Mouse (Mus musculus): ENCODE measurements around the gene Tm9sf4. TPM values are rescaled to one million over a fixed set of nuclear protein-coding genes. Genes with fewer than 3 reads are reported as not detected.

Tm9sf4 gene
- total RNA-seq, 2 experiments from 2014 or later: 114 to 123 TPM

- DNase-seq (ENCODE audit: low spot score in 2 of 2): no peak
- intact Hi-C loops (cut with DNase I): loop anchor here (2.0 to 5.0 kb wide), 2 partner anchors 78 to 105 kb away; partner anchors contain the start of genes Asxl1 and Tm9sf4
Measured at GRCm38 (mm10) chr2:153239860-153240480, 78.9 kb downstream of the Tm9sf4 start.

- peak in 1 of 2 experiments; percentile 17 for DNase-seq (ENCODE audit: low spot score in 2 of 2)
- intact Hi-C loops (cut with DNase I): loop anchor here (2.0 to 5.0 kb wide), 2 partner anchors 78 to 104 kb away; partner anchors contain the start of genes Asxl1 and Tm9sf4
Measured at GRCm38 (mm10) chr2:153240701-153241235, 79.7 kb downstream of the Tm9sf4 start.

GRCm38 (mm10) chr2:153241250-153242014, 80.3 kb downstream of the Tm9sf4 start, which contains the start of the genes Plagl2 and Pofut1:
Gene Plagl2 (minus strand): TSS chr2:153241426.
Gene Pofut1 (plus strand): TSS chr2:153241533.
- DNase-seq (ENCODE audit: low spot score in 2 of 2): peak; percentile 85 to 93

GRCm38 (mm10) chr2:153242156-153242555, 81.1 kb downstream of the Tm9sf4 start:
- no peak for DNase-seq (ENCODE audit: low spot score in 2 of 2)
- intact Hi-C loops (cut with DNase I): loop anchor here (5.0 kb wide), 1 partner anchor 80 kb away; the partner anchor contains the start of gene Tm9sf4

More at GRCm38 (mm10) chr2:153241250-153242014, 80.3 kb downstream of the Tm9sf4 start, which contains the start of the genes Plagl2 and Pofut1:
- intact Hi-C loops (cut with DNase I): loop anchor here (2.0 to 5.0 kb wide), 2 partner anchors 79 to 103 kb away; partner anchors contain the start of genes Asxl1 and Tm9sf4

- intact Hi-C loops (cut with DNase I): no loop called here
- DNase-seq (ENCODE audit: low spot score in 2 of 2): no peak
Measured at GRCm38 (mm10) chr2:153249751-153250150, 88.6 kb downstream of the Tm9sf4 start.

- DNase-seq (ENCODE audit: low spot score in 2 of 2): no peak
- intact Hi-C loops (cut with DNase I): no loop called here
Measured at GRCm38 (mm10) chr2:153256604-153257003, 95.5 kb downstream of the Tm9sf4 start.

GRCm38 (mm10) chr2:153259030-153259863, 98.1 kb downstream of the Tm9sf4 start:
- intact Hi-C loops (cut with DNase I): no loop called here
- no peak for DNase-seq (ENCODE audit: low spot score in 2 of 2)

Other genes with a start within 250 kb of the Tm9sf4 start
- gene Mylk2, start 250.0 kb upstream of the Tm9sf4 start, total RNA-seq (2021): not detected
- gene Foxs1, start 228.1 kb upstream of the Tm9sf4 start, total RNA-seq (2021): under 1 TPM; 0.49 to 0.50 TPM
- gene Dusp15, start 209.6 kb upstream of the Tm9sf4 start, total RNA-seq (2021): 10 to 100 TPM; 14.7 to 23.6 TPM
- gene Ttll9, start 198.8 kb upstream of the Tm9sf4 start, total RNA-seq (2021): 1 to 10 TPM; 1.3 to 3.6 TPM
- 10 to 100 TPM; 46.9 to 59.5 TPM for gene Pdrg1, start 145.9 kb upstream of the Tm9sf4 start, total RNA-seq (2021)
- gene Xkr7, start 129.5 kb upstream of the Tm9sf4 start, total RNA-seq (2021): 1 to 10 TPM; 5.2 to 7.0 TPM
- 1 to 10 TPM; 4.0 to 5.8 TPM for gene Ccm2l, start 95.3 kb upstream of the Tm9sf4 start, total RNA-seq (2021)
- gene Hck, start 52.8 kb upstream of the Tm9sf4 start, total RNA-seq (2021): 1 to 10 TPM; 2.1 to 2.4 TPM
- gene Tspyl3, start 64.1 kb downstream of the Tm9sf4 start, total RNA-seq (2021): 10 to 100 TPM; 26.2 to 29.5 TPM
- 1 to 10 TPM; 5.2 to 6.5 TPM for gene Plagl2, start 80.1 kb downstream of the Tm9sf4 start, total RNA-seq (2021)
- gene Pofut1, start 80.2 kb downstream of the Tm9sf4 start, total RNA-seq (2021): 10 to 100 TPM; 14.9 to 18.4 TPM
- gene Kif3b, start 130.1 kb downstream of the Tm9sf4 start, total RNA-seq (2021): 10 to 100 TPM; 56.4 to 58.6 TPM
- gene Asxl1, start 184.5 kb downstream of the Tm9sf4 start, total RNA-seq (2021): 10 to 100 TPM; 34.3 to 36.7 TPM